Mouse (Mus musculus): ENCODE results near the gene Znrf4. TPM values are rescaled to one million over a fixed set of nuclear protein-coding genes. Genes with fewer than 3 reads are reported as not detected.

The Znrf4 gene
- polyA plus RNA-seq, 1 experiment, result not detected

GRCm38 (mm10) chr17:56540562-56540975 lies 28.3 kb upstream of the Znrf4 start:
- no peak overlapping the region for H3K9ac ChIP-seq (ENCODE audit: low read depth, poor library complexity, severe bottlenecking)
- H3K9me3 ChIP-seq (replicated peaks; ENCODE audit: control insufficient read depth, insufficient read depth, low read length, poor library complexity, severe bottlenecking), result no peaks in the 10 kb centered on the region
- H3K36me3 ChIP-seq (ENCODE audit: control insufficient read depth, insufficient read depth, low read length, poor library complexity, severe bottlenecking), result no peaks in the 10 kb centered on the region
- no peaks in the 10 kb centered on the region for H3K27me3 ChIP-seq (ENCODE audit: control insufficient read depth, insufficient read depth, low read length, poor library complexity, severe bottlenecking)
- no peaks in the 10 kb centered on the region for H3K4me1 ChIP-seq (ENCODE audit: control insufficient read depth, insufficient read depth, low read length)
- TF ChIP-seq CTCF (IDR thresholded peaks at IDR 0.05; ENCODE audit: low read depth, low read length) (no peak), EP300 (IDR thresholded peaks at IDR 0.05; ENCODE audit: insufficient read depth, low read depth, low read length) (no peak), POLR2A (IDR thresholded peaks at IDR 0.05; ENCODE audit: insufficient read depth, low read length) (no peak)
- no peak overlapping the region for H3K27ac ChIP-seq (ENCODE audit: insufficient read depth, low read length)
- no peak overlapping the region for H3K4me3 ChIP-seq (ENCODE audit: low read depth, low read length)

GRCm38 (mm10) chr17:56537912-56538311 lies 25.7 kb upstream of the Znrf4 start:
- Histone ChIP-seq H3K27me3 (ENCODE audit: control insufficient read depth, insufficient read depth, low read length, poor library complexity, severe bottlenecking) (no peaks in the 10 kb centered on the region), H3K4me3 (ENCODE audit: low read depth, low read length) (no peak overlapping the region), H3K9ac (ENCODE audit: low read depth, poor library complexity, severe bottlenecking) (no peak overlapping the region), H3K9me3 (replicated peaks; ENCODE audit: control insufficient read depth, insufficient read depth, low read length, poor library complexity, severe bottlenecking) (no peaks in the 10 kb centered on the region), H3K4me1 (ENCODE audit: control insufficient read depth, insufficient read depth, low read length) (no peaks in the 10 kb centered on the region), H3K27ac (ENCODE audit: insufficient read depth, low read length) (no peak overlapping the region), H3K36me3 (ENCODE audit: control insufficient read depth, insufficient read depth, low read length, poor library complexity, severe bottlenecking) (no peaks in the 10 kb centered on the region)
- TF ChIP-seq POLR2A (IDR thresholded peaks at IDR 0.05; ENCODE audit: insufficient read depth, low read length) (no peak), EP300 (IDR thresholded peaks at IDR 0.05; ENCODE audit: insufficient read depth, low read depth, low read length) (no peak), CTCF (IDR thresholded peaks at IDR 0.05; ENCODE audit: low read depth, low read length) (no peak)

GRCm38 (mm10) chr17:56536874-56537273 lies 24.6 kb upstream of the Znrf4 start:
- no peaks in the 10 kb centered on the region for H3K27me3 ChIP-seq (ENCODE audit: control insufficient read depth, insufficient read depth, low read length, poor library complexity, severe bottlenecking)
- H3K4me1 ChIP-seq (ENCODE audit: control insufficient read depth, insufficient read depth, low read length), result no peaks in the 10 kb centered on the region

GRCm38 (mm10) chr17:56536192-56536591 lies 24.0 kb upstream of the Znrf4 start:
- no peak for TF ChIP-seq POLR2A (IDR thresholded peaks at IDR 0.05; ENCODE audit: insufficient read depth, low read length)
- TF ChIP-seq CTCF (IDR thresholded peaks at IDR 0.05; ENCODE audit: low read depth, low read length), result no peak
- no peak for TF ChIP-seq EP300 (IDR thresholded peaks at IDR 0.05; ENCODE audit: insufficient read depth, low read depth, low read length)
- H3K9me3 ChIP-seq (replicated peaks; ENCODE audit: control insufficient read depth, insufficient read depth, low read length, poor library complexity, severe bottlenecking), result no peaks in the 10 kb centered on the region
- no peaks in the 10 kb centered on the region for H3K27me3 ChIP-seq (ENCODE audit: control insufficient read depth, insufficient read depth, low read length, poor library complexity, severe bottlenecking)
- no peak overlapping the region for H3K4me3 ChIP-seq (ENCODE audit: low read depth, low read length)
- no peak overlapping the region for H3K27ac ChIP-seq (ENCODE audit: insufficient read depth, low read length)
- H3K4me1 ChIP-seq (ENCODE audit: control insufficient read depth, insufficient read depth, low read length), result no peaks in the 10 kb centered on the region
- no peak overlapping the region for H3K9ac ChIP-seq (ENCODE audit: low read depth, poor library complexity, severe bottlenecking)
- H3K36me3 ChIP-seq (ENCODE audit: control insufficient read depth, insufficient read depth, low read length, poor library complexity, severe bottlenecking), result no peaks in the 10 kb centered on the region

More at GRCm38 (mm10) chr17:56536874-56537273, 24.6 kb upstream of the Znrf4 start:
- TF ChIP-seq POLR2A (IDR thresholded peaks at IDR 0.05; ENCODE audit: insufficient read depth, low read length) (no peak), CTCF (IDR thresholded peaks at IDR 0.05; ENCODE audit: low read depth, low read length) (no peak), EP300 (IDR thresholded peaks at IDR 0.05; ENCODE audit: insufficient read depth, low read depth, low read length) (no peak)
- Histone ChIP-seq H3K36me3 (ENCODE audit: control insufficient read depth, insufficient read depth, low read length, poor library complexity, severe bottlenecking) (no peaks in the 10 kb centered on the region), H3K27ac (ENCODE audit: insufficient read depth, low read length) (no peak overlapping the region), H3K4me3 (ENCODE audit: low read depth, low read length) (no peak overlapping the region), H3K9ac (ENCODE audit: low read depth, poor library complexity, severe bottlenecking) (no peak overlapping the region), H3K9me3 (replicated peaks; ENCODE audit: control insufficient read depth, insufficient read depth, low read length, poor library complexity, severe bottlenecking) (no peaks in the 10 kb centered on the region)

GRCm38 (mm10) chr17:56524943-56525342 lies 12.7 kb upstream of the Znrf4 start:
- Histone ChIP-seq H3K9ac (ENCODE audit: low read depth, poor library complexity, severe bottlenecking) (no peak overlapping the region), H3K4me3 (ENCODE audit: low read depth, low read length) (no peak overlapping the region), H3K36me3 (ENCODE audit: control insufficient read depth, insufficient read depth, low read length, poor library complexity, severe bottlenecking) (no peaks in the 10 kb centered on the region), H3K9me3 (replicated peaks; ENCODE audit: control insufficient read depth, insufficient read depth, low read length, poor library complexity, severe bottlenecking) (no peaks in the 10 kb centered on the region), H3K27me3 (ENCODE audit: control insufficient read depth, insufficient read depth, low read length, poor library complexity, severe bottlenecking) (no peaks in the 10 kb centered on the region), H3K27ac (ENCODE audit: insufficient read depth, low read length) (no peak overlapping the region), H3K4me1 (ENCODE audit: control insufficient read depth, insufficient read depth, low read length) (no peaks in the 10 kb centered on the region)
- no peak for TF ChIP-seq CTCF (IDR thresholded peaks at IDR 0.05; ENCODE audit: low read depth, low read length)
- TF ChIP-seq POLR2A (IDR thresholded peaks at IDR 0.05; ENCODE audit: insufficient read depth, low read length), result no peak
- TF ChIP-seq EP300 (IDR thresholded peaks at IDR 0.05; ENCODE audit: insufficient read depth, low read depth, low read length), result no peak

GRCm38 (mm10) chr17:56522744-56523143 lies 10.5 kb upstream of the Znrf4 start:
- Histone ChIP-seq H3K27me3 (ENCODE audit: control insufficient read depth, insufficient read depth, low read length, poor library complexity, severe bottlenecking) (no peaks in the 10 kb centered on the region), H3K36me3 (ENCODE audit: control insufficient read depth, insufficient read depth, low read length, poor library complexity, severe bottlenecking) (no peaks in the 10 kb centered on the region), H3K4me1 (ENCODE audit: control insufficient read depth, insufficient read depth, low read length) (no peaks in the 10 kb centered on the region), H3K4me3 (ENCODE audit: low read depth, low read length) (no peak overlapping the region), H3K27ac (ENCODE audit: insufficient read depth, low read length) (no peak overlapping the region), H3K9ac (ENCODE audit: low read depth, poor library complexity, severe bottlenecking) (no peak overlapping the region), H3K9me3 (replicated peaks; ENCODE audit: control insufficient read depth, insufficient read depth, low read length, poor library complexity, severe bottlenecking) (no peaks in the 10 kb centered on the region)
- TF ChIP-seq EP300 (IDR thresholded peaks at IDR 0.05; ENCODE audit: insufficient read depth, low read depth, low read length) (no peak), CTCF (IDR thresholded peaks at IDR 0.05; ENCODE audit: low read depth, low read length) (no peak), POLR2A (IDR thresholded peaks at IDR 0.05; ENCODE audit: insufficient read depth, low read length) (no peak)
